Mouse (Mus musculus) liver, embryonic 15.5 days (tissue): ENCODE results near the gene Nr6a1. TPM values are rescaled to one million over a fixed set of nuclear protein-coding genes. Genes with fewer than 3 reads are reported as not detected.

Experiments
- ATAC-seq: fragments of 200-750 bp; cut with Nextera tagmentation; 2 replicates; pipeline ENCODE4 v1.8.0; 2017; ENCODE audit warnings: moderate number of reproducible peaks, mild to moderate bottlenecking, moderate library complexity; ENCODE audit not compliant: insufficient read depth
- H3K27ac ChIP-seq: fragments of 300-500 bp; sonication (generic); replicated peaks from 2 replicates; pipeline ENCODE4 v1.5.1; 2015; ENCODE audit warnings: mild to moderate bottlenecking, inconsistent platforms
- H3K27me3 ChIP-seq: fragments of 300-500 bp; sonication (generic); 2 replicates; pipeline ENCODE4 v1.6.1; 2015; ENCODE audit warnings: mild to moderate bottlenecking, inconsistent platforms
- H3K36me3 ChIP-seq: fragments of 300-500 bp; sonication (generic); replicated peaks from 2 replicates; pipeline ENCODE4 v1.6.1; 2015; ENCODE audit warnings: moderate library complexity, mild to moderate bottlenecking, inconsistent platforms
- H3K4me1 ChIP-seq: fragments of 300-500 bp; sonication (generic); replicated peaks from 2 replicates; pipeline ENCODE4 v1.6.1; 2015; ENCODE audit warnings: inconsistent platforms
- H3K4me2 ChIP-seq: fragments of 300-500 bp; sonication (generic); 2 replicates; pipeline ENCODE4 v1.6.1; 2015; ENCODE audit warnings: moderate library complexity, mild to moderate bottlenecking, inconsistent platforms
- H3K4me3 ChIP-seq: fragments of 300-500 bp; sonication (generic); replicated peaks from 2 replicates; pipeline ENCODE4 v1.5.1; 2015; ENCODE audit warnings: mild to moderate bottlenecking, inconsistent platforms
- H3K9ac ChIP-seq: fragments of 300-500 bp; sonication (generic); 2 replicates; pipeline ENCODE4 v1.6.1; 2015; ENCODE audit warnings: moderate library complexity, mild to moderate bottlenecking, inconsistent platforms
- H3K9me3 ChIP-seq: fragments of 300-500 bp; sonication (generic); replicated peaks from 2 replicates; pipeline ENCODE4 v1.6.1; 2016; ENCODE audit warnings: inconsistent platforms
- WGBS: fragments of 180-500 bp; shearing (Covaris S2); methylation state at CpG from one replicate; pipeline ENCODE4 v1.1.7; 2015; ENCODE audit warnings: mixed read lengths; ENCODE audit not compliant: insufficient replicate concordance; 5-methylcytosine and 5-hydroxymethylcytosine counted together
- polyA plus RNA-seq: library from polyadenylated mRNA; unstranded; fragments of >200 nt; fragmentation: Nextera tagmentation; extraction: Ambion mirVana; gene quantifications from 2 replicates; pipeline ENCODE4 v1.2.1, GENCODE M21; 2015

The Nr6a1 gene
- polyA plus RNA-seq, 1 experiment from 2014 or later, result 1.1 TPM

- WGBS, result 6% methylated on average over 48 of the region's 58 CpGs
- no peak for ATAC-seq
- no peak overlapping the region for H3K9ac ChIP-seq
- H3K4me1 ChIP-seq, result peaks cover 19% of the 10 kb centered on the region
- H3K4me3 ChIP-seq, result peak overlapping the region; percentile 21
- no peak overlapping the region for H3K27ac ChIP-seq
- no peaks in the 10 kb centered on the region for H3K36me3 ChIP-seq
- H3K27me3 ChIP-seq, result peaks cover 77% of the 10 kb centered on the region
- H3K4me2 ChIP-seq, result peak overlapping the region; percentile 58
- no peaks in the 10 kb centered on the region for H3K9me3 ChIP-seq
Observed at GRCm38 (mm10) chr2:38712076-38712768, 215.3 kb downstream of the Nr6a1 start.

- Histone ChIP-seq H3K4me3 (peak overlapping the region; percentile 21), H3K27me3 (peaks cover 84% of the 10 kb centered on the region), H3K9ac (no peak overlapping the region), H3K4me1 (peaks cover 19% of the 10 kb centered on the region), H3K36me3 (no peaks in the 10 kb centered on the region), H3K27ac (no peak overlapping the region), H3K4me2 (peak overlapping the region; percentile 58), H3K9me3 (no peaks in the 10 kb centered on the region)
- no peak for ATAC-seq
- WGBS, result 2% methylated on average over 40 of the region's 40 CpGs
Observed at GRCm38 (mm10) chr2:38711421-38711861, 216.0 kb downstream of the Nr6a1 start.

GRCm38 (mm10) chr2:38710304-38711241, 216.9 kb downstream of the Nr6a1 start:
- Histone ChIP-seq H3K9ac (no peak overlapping the region), H3K4me3 (no peak overlapping the region; the same call in 1 of the 2 replicates), H3K36me3 (no peaks in the 10 kb centered on the region), H3K9me3 (no peaks in the 10 kb centered on the region), H3K27ac (no peak overlapping the region), H3K4me2 (peak overlapping the region; percentile 33), H3K4me1 (peaks cover 19% of the 10 kb centered on the region), H3K27me3 (peaks cover 93% of the 10 kb centered on the region)
- ATAC-seq, result no peak; the same call in 1 of the 2 replicates
- 2% methylated on average over 75 of the region's 75 CpGs for WGBS

GRCm38 (mm10) chr2:38708907-38709688, 218.4 kb downstream of the Nr6a1 start:
- Histone ChIP-seq H3K36me3 (no peaks in the 10 kb centered on the region), H3K27me3 (peaks cover 100% of the 10 kb centered on the region), H3K4me1 (peaks cover 19% of the 10 kb centered on the region), H3K9ac (no peak overlapping the region), H3K27ac (no peak overlapping the region), H3K4me2 (no peak overlapping the region), H3K9me3 (no peaks in the 10 kb centered on the region), H3K4me3 (no peak overlapping the region)
- WGBS, result 20% methylated on average over 12 of the region's 12 CpGs
- no peak for ATAC-seq

- WGBS, result 24% methylated on average over 6 of the region's 6 CpGs
Observed at GRCm38 (mm10) chr2:38706661-38707060, 220.8 kb downstream of the Nr6a1 start.

GRCm38 (mm10) chr2:38705036-38705435, 222.5 kb downstream of the Nr6a1 start:
- Histone ChIP-seq H3K36me3 (no peaks in the 10 kb centered on the region), H3K9me3 (no peaks in the 10 kb centered on the region), H3K27me3 (peaks cover 82% of the 10 kb centered on the region), H3K4me1 (no peaks in the 10 kb centered on the region), H3K27ac (no peak overlapping the region), H3K4me2 (no peak overlapping the region), H3K9ac (no peak overlapping the region), H3K4me3 (no peak overlapping the region)
- 46% methylated on average over 4 of the region's 4 CpGs for WGBS
- no peak for ATAC-seq

More at GRCm38 (mm10) chr2:38706661-38707060, 220.8 kb downstream of the Nr6a1 start:
- no peak overlapping the region for H3K4me3 ChIP-seq
- ATAC-seq, result no peak
- no peaks in the 10 kb centered on the region for H3K9me3 ChIP-seq
- no peak overlapping the region for H3K4me2 ChIP-seq
- H3K9ac ChIP-seq, result no peak overlapping the region
- peaks cover 12% of the 10 kb centered on the region for H3K4me1 ChIP-seq
- peaks cover 92% of the 10 kb centered on the region for H3K27me3 ChIP-seq
- H3K36me3 ChIP-seq, result no peaks in the 10 kb centered on the region
- no peak overlapping the region for H3K27ac ChIP-seq

GRCm38 (mm10) chr2:38704336-38704735, 223.2 kb downstream of the Nr6a1 start:
- H3K27me3 ChIP-seq, result peaks cover 82% of the 10 kb centered on the region
- 48% methylated on average over 9 of the region's 9 CpGs for WGBS

GRCm38 (mm10) chr2:38700177-38700576, 227.3 kb downstream of the Nr6a1 start:
- no peak overlapping the region for H3K4me3 ChIP-seq
- WGBS, result 47% methylated on average over 5 of the region's 5 CpGs
- H3K36me3 ChIP-seq, result no peaks in the 10 kb centered on the region
- H3K27ac ChIP-seq, result no peak overlapping the region
- H3K4me2 ChIP-seq, result no peak overlapping the region
- H3K9ac ChIP-seq, result no peak overlapping the region
- no peaks in the 10 kb centered on the region for H3K4me1 ChIP-seq
- no peak for ATAC-seq
- peaks cover 66% of the 10 kb centered on the region for H3K27me3 ChIP-seq
- no peaks in the 10 kb centered on the region for H3K9me3 ChIP-seq

More at GRCm38 (mm10) chr2:38704336-38704735, 223.2 kb downstream of the Nr6a1 start:
- no peaks in the 10 kb centered on the region for H3K9me3 ChIP-seq
- H3K4me1 ChIP-seq, result no peaks in the 10 kb centered on the region
- H3K4me3 ChIP-seq, result no peak overlapping the region
- H3K27ac ChIP-seq, result no peak overlapping the region
- H3K36me3 ChIP-seq, result no peaks in the 10 kb centered on the region
- H3K9ac ChIP-seq, result no peak overlapping the region
- H3K4me2 ChIP-seq, result no peak overlapping the region
- ATAC-seq, result no peak

- WGBS, result 64% methylated on average over 5 of the region's 5 CpGs
Observed at GRCm38 (mm10) chr2:38698623-38699022, 228.9 kb downstream of the Nr6a1 start.

GRCm38 (mm10) chr2:38697128-38698120, 230.1 kb downstream of the Nr6a1 start:
- no peaks in the 10 kb centered on the region for H3K4me1 ChIP-seq
- no peaks in the 10 kb centered on the region for H3K36me3 ChIP-seq
- no peak for ATAC-seq
- no peak overlapping the region for H3K4me3 ChIP-seq
- H3K27ac ChIP-seq, result no peak overlapping the region
- no peak overlapping the region for H3K9ac ChIP-seq
- H3K9me3 ChIP-seq, result no peaks in the 10 kb centered on the region
- no peak overlapping the region for H3K4me2 ChIP-seq
- WGBS, result 60% methylated on average over 27 of the region's 27 CpGs
- peaks cover 63% of the 10 kb centered on the region for H3K27me3 ChIP-seq

More at GRCm38 (mm10) chr2:38698623-38699022, 228.9 kb downstream of the Nr6a1 start:
- Histone ChIP-seq H3K9me3 (no peaks in the 10 kb centered on the region), H3K27me3 (peaks cover 58% of the 10 kb centered on the region), H3K36me3 (no peaks in the 10 kb centered on the region), H3K4me1 (no peaks in the 10 kb centered on the region), H3K4me2 (no peak overlapping the region), H3K4me3 (no peak overlapping the region), H3K9ac (no peak overlapping the region), H3K27ac (no peak overlapping the region)
- no peak for ATAC-seq
